Mouse (Mus musculus) lung, postnatal 0 days (tissue): Measurements from ENCODE around the gene Ubap2.

Experiments
- CTCF ChIP-seq: IDR thresholded peaks from 2 replicates; pipeline ENCODE4 v1.5.1; 2016; ENCODE audit warnings: antibody characterized with exemption, mild to moderate bottlenecking
- EP300 ChIP-seq: IDR thresholded peaks from 2 replicates; pipeline ENCODE4 v1.6.1; 2016; ENCODE audit warnings: antibody characterized with exemption, mild to moderate bottlenecking, control low read depth

DNA sequence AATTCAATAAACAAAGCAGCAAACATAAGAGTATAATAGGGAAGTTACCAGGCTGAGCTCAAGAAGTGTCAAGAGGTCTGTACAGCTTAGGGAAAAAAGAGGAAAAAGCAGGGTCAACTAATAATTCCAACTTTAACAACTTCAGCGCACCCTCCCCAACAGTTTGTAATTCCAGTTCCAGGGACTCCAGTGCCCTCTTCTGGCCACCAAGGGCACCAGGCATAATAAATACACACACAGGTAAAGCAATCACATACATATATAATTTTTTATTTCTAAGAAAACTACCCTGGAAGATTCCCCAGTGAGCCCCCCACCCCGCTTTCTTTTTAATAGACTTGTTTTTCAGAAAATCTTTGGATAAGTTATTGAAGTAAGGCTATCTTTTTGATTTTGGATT is 29.5 kb downstream of the Ubap2 start:
- TF ChIP-seq EP300 (no peak), CTCF (peak; percentile 47)
